Mouse (Mus musculus) kidney, adult 11 months (tissue): ENCODE results near the gene Gm4450.
A peak's percentile ranks its signal among the peaks of the same experiment; 100 is the strongest.
"Not testable (repeated sequence)": the region's sequence is repeated elsewhere in the genome, so short reads cannot be mapped to it uniquely, and the experiment has no call there.

ENCODE experiments used
- DNase-seq: peaks from one replicate; pipeline ENCODE4 v3.0.0; 2022

Gm4450 gene

DNA sequence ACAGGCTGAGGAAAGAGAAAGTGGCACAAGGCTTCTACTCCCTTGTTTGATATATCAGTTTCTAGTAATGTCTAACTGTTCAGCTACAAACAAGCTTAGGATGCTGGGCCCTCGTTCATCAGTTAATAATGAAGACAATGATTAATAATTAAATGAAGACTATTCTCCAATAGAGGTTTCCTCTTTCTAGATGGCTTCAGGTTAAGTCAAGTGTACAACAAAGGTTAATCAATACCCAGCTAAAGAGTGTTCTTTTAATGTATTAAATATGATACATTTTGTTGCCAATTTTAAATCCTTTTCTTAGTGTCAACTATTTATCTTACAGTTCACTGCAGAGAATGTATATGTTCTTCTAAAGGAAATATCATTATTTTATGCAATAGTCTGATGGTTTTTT is at the start of gene Gm4450:
Gene Gm4450 (minus strand): TSS at position 101 of the 400 bp plus-strand sequence.
- DNase-seq = not testable (repeated sequence)

DNA sequence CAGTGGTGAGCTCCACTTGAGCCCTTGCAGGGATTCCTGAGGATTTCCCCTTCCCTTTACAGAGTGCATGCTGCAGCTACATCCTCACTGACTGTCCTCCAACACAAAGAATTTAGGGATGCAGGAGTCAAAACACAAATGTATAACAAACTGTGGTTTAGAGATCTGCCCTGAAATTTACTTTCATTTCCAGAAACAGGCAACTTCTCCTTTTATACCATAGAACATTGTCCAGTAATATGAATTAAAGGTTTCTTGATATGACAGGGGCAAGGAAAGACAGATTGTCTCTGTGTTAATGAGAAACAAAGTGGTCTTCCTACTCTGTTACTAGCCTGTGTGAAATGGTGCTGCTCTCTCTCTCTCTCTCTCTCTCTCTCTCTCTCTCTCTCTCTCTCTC is 40.5 kb upstream of the Gm4450 start:
- not testable (repeated sequence) for DNase-seq

DNA sequence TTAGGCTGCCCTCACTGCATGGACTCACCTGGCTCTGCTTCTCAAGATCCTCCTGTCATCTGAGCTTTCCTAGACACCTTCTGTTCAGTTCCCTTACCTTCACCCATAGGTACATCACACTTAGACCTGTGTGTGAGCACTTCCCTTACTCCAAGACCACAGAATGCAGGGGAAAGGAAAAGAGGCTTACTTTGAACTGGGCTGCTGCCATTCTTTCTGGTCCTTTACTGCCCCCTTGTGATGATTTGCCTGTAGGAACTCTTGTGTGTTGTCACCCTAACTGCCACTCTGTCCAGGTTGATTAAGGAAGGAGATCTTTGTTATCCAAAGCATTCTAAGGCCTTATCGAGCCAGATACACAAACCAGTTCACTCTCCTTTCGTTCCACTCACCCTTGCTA is 39.8 kb upstream of the Gm4450 start:
- not testable (repeated sequence) for DNase-seq

DNA sequence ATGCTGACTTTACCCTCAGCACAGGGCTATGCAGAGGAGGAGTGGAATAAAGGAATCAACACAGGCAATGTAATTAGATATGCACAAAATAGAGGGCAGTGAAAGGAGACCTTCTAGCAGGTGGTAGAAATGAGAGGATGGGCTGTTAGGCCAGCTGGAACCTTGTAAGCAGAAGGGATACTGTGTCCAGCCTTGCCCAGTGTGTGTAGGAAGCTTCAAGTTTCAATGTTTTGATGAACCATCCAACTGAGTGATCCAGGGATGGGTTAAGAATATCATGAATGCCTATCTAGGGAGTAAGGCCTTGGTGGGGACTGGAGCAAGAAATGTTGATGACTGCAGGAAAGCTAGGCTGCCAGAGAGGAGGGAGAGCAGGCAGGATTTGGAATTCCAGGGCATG is 38.1 kb upstream of the Gm4450 start:
- not testable (repeated sequence) for DNase-seq

DNA sequence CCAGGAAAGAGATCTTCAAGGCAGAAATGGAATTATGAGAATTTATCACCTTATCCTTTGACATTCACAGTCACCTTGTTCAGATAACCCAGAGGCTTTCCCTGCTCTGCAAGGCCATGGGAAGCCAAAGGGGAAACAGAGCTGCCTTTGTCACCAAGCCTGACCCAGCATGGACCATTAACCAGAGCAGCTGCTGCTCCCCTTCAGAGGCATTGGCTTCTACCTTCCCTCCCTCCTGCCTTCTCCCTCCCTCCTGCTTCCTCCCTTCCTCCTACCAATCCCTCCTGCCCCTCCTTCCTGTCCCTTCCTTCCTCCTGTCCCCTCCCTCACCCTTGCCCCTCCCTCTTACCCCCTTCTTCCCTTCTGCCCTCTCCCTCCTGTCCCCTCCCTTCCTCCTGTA is 37.3 kb upstream of the Gm4450 start:
- not testable (repeated sequence) for DNase-seq

DNA sequence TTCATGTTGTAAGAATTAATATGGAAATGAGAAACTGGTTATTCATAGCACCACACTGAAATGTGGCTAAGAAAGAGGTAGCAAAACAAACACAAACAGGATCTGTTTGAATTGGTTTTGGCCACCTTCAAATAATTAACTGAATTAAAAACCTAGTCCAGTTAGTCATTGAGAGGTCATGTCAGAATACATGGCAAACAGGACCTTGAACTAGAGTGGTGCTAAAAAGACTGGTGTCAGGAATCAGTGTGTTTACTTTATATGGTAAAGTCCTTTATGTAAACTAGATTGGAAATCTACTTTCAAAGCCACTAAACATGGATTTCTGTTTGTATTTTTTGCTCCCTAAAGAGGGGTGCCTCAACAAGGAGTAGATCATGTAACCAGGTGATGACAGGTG is 14.6 kb upstream of the Gm4450 start:
- not testable (repeated sequence) for DNase-seq

DNA sequence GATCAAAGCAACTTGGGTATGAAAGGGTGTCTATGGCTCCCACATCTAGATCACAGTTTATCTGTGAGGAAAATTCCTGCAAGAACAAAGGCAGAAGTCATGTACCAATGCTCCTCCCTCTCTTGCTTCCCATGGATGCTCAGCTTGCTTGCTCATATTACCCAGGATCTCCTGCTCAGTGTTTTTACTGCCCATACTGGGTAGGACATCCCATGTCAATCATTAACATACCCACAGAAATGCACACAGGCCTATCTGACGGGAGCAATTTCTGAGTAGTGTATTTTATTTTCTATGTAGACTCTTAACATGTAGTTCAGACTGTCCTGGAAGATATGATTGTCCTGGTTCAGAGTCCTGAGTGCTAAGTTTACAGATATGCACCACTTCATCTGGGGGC is 14.1 kb upstream of the Gm4450 start:
- not testable (repeated sequence) for DNase-seq

DNA sequence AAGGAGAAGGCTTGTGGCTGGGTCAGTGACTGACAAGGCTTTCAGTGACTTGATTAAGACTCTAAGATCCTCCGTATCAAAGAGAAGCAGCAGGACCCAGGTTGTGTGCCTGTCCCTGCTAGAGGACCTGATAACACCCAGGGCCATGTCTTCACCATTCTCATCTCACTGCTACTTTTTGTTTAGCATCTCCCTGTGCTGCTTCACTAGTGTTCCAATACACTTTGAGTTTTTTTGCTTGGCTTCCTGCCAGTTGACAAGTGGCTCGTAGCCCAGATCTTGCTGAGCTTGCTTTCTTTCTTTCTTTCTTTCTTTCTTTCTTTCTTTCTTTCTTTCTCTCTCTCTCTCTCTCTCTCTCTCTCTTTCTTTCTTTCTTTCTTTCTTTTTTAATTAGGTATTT is 12.4 kb upstream of the Gm4450 start:
- not testable (repeated sequence) for DNase-seq

DNA sequence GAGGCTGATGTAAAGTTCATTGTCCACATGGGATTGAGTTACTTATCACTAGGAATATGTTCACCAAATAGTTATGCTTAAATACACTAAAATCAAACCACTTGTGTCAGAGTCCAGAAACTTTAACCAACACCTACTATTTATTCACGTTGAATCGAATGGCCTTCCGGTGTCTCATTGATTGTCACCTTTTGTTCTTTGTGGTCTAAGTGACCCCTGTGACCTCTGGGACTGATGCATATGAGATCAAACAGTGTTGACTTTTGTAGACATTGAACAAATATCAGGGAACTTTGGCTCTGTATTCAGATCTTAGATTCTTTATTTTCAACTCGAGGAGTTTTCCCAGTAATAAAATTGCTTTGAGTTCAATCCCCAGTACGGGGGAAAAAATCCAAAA is 3.1 kb downstream of the Gm4450 start:
- DNase-seq = not testable (repeated sequence)

DNA sequence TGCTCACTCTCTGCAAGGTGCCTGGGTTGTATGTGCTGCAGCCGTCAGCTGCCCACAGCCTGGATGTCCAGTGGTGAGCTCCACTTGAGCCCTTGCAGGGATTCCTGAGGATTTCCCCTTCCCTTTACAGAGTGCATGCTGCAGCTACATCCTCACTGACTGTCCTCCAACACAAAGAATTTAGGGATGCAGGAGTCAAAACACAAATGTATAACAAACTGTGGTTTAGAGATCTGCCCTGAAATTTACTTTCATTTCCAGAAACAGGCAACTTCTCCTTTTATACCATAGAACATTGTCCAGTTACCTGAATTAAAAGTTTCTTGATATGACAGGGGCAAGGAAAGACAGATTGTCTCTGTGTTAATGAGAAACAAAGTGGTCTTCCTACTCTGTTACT is 13.0 kb downstream of the Gm4450 start:
- not testable (repeated sequence) for DNase-seq

DNA sequence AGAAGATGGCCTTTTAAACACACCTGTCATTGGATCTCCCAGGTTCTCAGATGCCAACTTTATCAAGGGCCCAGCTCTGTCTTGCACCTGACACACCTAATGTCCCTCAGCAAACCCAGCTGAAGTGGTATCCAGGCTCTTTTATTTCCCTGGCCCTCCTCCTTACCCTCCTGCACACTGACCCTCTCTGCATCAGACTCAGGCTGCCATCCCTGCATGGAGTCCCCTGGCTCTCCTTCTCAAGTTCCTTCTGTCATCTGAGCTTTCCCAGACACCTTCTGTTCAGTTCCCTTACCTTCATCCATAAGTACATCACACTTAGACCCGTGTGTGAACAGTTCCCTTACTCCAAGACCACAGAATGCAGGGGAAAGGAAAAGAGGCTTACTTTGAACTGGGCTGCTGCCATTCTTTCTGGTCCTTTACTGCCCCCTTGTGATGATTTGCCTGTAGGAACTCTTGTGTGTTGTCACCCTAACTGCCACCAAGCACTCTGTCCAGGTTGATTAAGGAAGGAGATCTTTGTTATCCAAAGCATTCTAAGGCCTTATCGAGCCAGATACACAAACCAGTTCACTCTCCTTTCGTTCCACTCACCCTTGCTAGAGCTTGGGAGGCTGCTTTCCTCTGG is 13.7 kb downstream of the Gm4450 start:
- peak; percentile 32 for DNase-seq

DNA sequence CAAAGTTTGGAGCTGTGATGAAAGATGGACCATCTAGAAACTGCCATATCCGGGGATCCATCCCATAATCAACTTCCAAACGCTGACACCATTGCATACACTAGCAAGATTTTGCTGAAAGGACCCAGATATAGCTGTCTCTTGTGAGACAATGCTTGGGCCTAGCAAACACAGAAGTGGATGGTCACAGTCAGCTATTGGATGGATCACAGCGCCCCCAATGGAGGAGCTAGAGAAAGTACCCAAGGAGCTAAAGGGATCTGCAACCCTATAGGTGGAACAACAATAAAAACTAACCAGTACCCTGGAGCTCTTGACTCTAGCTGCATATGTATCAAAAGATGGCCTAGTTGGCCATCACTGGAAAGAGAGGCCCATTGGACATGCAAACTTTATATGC is 14.7 kb downstream of the Gm4450 start:
- not testable (repeated sequence) for DNase-seq

DNA sequence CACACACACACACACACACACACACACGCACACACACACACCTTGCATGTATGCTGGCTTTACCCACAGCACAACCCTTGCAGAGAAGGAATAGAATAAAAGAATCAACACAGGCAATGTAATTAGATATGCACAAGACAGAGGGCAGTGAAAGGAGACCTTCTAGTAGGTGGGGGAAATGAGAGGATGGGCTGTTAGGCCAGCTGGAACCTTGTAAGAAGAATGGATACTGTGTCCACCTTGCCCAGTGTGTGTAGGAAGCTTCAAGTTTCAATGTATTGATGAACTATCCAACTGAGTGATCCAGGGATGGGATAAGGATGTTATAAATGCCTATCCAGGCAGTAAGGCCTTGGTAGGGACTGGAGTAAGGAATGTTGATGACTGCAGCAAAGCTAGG is 21.9 kb downstream of the Gm4450 start:
- DNase-seq = no peak

DNA sequence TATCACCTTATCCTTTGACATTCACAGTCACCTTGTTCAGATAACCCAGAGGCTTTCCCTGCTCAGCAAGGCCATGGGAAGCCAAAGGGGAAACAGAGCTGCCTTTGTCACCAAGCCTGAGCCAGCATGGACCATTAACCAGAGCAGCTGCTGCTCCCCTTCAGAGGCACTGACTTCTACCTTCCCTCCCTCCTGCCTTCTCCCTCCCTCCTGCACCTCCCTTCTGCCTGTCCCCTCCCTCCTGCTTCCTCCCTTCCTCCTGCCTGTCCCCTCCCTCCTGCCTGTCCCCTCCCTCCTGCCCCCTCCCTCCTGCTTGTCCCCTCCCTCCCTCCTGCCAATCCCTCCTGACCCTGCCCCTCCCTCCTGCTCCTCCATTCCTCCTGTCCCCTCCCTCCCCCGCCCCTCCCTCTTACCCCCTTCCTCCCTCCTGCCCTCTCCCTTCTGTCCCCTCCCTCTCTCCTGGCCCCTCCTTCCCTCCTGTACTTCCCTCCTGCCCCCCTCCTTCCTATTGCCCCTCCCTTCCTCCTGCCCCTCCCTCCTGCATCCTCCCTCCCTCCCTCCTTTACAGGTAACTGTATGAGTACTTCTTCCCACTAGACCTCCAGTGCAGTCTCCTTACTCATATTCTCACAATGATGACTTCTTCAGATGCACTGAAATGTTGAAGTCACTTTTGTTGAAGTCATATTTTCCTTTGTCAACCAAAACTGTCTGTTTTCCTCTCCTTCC is 22.7 kb downstream of the Gm4450 start:
- DNase-seq = no peak

DNA sequence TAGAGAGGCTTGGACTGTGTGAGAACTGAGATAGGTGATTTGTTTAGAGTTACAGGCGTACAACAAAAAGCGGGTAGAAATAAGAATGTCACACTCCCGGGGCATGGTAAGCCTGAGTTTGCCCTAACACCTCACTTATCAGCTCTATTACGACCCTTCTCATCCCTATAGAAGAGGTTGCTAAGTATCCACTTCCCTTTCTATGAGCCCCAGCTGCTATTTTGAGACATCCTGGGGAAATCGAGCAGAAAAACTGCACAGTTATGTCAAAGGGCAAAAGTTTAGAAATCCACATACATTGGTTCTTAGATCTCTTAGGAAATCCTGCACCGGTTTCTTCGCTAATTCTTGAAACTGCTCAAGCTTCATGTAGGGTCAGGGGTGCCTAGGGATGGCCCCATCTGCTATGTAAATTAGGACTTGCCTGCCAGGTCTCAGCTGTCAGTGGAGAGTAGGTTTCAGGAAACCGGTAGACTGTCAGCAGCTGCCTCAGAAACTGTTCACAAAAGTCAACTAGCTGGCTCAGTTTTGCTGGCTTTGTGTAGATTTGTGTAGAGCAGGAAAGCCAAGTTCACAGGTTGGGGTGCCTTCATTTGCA is 27.9 kb downstream of the Gm4450 start:
- no peak for DNase-seq

DNA sequence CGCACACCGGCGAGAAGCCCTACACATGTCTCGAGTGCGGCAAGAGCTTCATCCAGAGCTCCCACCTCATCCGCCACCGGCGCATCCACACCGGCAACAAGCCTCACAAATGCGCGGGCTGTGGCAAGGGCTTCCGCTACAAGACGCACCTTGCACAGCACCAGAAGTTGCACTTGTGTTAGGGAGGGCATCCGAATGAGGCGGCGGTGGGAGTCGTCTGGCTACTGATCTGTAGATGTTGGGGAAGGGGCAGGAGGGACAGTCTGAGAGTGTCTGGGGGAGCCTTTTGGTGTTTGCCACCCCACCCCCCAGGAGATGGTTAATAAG is 28.5 kb downstream of the Gm4450 start:
- no peak for DNase-seq

DNA sequence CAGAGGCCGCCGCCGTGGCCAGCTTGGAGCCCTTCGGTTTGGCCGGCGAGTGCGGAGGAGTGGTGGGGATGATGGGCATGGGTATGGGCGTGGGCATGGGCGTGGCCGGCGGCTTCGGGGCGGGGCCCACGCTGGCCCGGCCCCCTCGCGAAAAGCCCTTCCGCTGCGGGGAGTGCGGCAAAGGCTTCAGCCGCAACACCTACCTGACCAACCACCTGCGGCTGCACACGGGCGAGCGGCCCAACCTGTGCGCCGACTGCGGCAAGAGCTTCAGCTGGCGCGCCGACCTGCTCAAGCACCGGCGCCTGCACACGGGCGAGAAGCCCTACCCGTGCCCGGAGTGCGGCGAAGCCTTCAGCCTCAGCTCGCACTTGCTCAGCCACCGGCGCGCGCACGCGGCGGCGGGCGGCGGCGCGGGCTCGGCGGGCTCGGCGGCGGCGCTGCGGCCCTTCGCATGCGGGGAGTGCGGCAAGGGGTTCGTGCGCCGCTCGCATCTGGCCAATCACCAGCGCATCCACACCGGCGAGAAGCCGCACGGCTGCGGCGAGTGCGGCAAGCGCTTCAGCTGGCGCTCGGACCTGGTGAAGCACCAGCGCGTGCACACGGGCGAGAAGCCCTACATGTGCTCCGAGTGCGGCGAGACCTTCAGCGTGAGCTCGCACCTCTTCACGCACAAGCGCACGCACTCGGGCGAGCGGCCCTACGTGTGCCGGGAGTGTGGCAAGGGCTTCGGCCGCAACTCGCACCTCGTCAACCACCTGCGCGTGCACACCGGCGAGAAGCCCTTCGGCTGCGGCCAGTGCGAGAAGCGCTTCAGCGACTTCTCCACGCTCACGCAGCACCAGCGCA is 29.1 kb downstream of the Gm4450 start:
- DNase-seq = peak; percentile 78

DNA sequence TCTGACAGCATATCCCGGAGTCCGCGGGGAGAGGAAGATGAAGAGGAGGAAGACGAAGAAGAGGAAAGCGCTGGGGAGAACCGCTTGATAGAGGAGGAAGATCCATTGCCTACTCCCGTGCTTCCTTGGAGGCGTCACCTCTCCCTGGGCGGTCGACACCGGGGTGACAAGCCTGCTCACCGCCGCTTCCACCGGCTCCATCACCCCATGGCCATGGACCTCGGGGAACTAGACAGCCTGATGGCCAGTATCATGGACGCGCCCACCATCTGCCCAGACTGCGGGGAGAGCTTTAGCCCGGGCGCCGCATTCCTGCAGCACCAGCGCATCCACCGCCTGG is 29.7 kb downstream of the Gm4450 start:
- no peak for DNase-seq

DNA sequence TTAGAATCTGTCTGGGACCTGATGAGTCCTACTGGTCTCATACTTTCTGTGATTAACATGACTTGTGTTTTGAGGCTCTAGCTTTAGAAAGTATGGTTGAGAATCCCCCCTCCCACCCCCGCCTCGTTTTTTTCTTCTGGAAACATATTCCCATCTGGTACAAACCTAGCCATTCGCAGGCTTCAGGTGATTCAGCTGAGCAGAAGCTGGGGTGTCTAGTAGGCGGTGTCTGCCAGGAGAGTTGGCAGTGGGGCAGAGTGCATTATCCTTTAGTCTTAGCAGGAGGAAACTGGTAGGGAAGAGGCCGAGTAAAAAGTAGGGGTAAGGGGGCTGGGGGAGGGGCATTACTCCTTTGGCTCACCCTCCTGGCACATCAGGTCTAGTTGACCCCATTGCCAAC is 30.2 kb downstream of the Gm4450 start:
- no peak for DNase-seq

DNA sequence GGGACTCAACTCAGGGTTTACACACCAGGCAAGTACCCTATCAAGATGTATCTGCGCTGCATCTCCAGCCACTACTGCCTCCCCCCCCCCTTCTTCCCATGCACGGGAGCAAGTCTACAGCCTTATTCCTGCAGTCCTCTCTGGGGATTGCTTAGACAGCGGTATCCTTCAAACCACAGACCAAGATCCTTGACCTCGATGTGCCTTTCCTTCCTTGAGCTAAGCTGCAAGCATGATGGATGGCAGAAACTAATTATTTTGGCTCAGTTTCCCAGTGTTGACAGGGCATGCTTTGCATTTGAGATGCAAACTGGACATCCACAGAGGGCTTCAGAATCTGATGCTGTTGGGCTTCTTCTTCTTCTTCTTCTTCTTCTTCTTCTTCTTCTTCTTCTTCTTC is 34.0 kb downstream of the Gm4450 start:
- DNase-seq = no peak

DNA sequence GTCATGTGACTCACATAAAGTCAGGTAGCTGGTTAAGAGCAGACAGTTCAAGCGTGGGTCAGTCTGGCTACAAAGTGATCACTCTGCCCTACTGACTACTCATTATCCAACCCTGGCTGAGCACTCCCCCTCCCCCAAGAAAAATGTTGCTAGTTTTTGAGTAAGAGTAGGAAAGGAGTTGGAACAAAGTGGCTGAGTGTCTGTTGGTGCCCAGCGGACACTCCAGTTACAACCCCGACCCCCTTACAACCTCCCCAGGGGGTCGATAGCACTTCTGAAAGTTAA is 37.2 kb downstream of the Gm4450 start:
- peak; percentile 85 for DNase-seq

DNA sequence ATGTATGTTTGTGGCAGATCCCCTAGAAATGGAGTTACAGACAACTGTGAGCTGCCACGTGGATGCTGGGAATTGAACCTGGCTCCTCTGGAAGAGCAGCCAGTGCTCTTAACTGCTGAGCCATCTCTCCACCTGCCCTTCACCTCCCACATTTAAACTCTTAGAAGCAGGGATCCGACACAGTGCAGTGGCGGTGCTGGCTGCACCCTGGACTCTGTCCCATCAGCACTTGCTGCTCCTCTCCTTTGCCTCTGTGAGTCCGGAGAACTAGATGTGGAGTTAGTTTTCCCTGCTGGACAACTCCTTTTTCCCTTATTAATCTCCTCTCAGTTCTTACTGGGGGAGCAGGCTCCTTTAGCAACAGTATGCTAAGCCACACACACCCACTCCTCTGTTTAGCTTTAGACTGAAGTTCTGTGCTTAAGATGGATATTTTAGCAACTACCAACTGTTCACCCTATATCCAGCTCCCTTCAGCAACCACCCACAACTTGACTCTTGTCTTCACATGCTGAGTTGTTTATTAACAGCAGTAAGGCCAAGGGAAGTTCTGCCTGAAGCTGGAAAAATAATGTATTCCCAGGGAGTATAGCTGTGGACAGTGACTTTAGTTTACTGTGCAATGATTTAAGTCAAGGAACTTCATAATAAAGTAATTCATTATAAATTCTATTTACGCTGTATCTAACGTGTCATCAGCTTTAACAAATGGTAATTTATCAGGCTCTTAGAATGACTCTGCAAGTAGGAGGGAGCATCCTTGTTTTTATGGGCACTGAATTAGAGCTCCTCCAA is 37.7 kb downstream of the Gm4450 start:
- peak; percentile 53 for DNase-seq

DNA sequence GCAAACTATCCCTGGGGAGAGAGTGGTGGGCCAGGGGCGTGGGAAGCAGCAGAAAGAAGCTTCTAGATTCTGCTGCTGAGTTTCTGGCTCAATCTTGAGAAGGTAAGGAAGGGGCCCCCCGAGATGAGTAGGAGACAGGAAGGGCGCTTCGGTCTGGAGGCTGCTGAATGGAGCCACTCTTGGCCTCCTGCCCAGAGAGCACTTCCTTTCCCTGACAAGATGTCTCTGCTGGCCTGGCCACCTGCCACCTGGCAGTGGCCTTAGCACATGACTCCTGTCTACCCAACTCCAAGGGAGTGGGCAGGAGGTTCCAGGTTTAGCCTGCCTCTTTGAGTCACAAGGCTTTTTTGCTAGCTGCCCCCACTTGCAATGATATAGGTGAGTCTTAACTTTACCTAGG is 39.6 kb downstream of the Gm4450 start:
- peak; percentile 96 for DNase-seq
